Mouse (Mus musculus) c-Kit-negative CD71-positive TER-119-positive erythroid progenitor cells, embryonic 14.5 days (primary cell): ENCODE results near the gene Fam19a1.

Experiments
- DNase-seq: peaks from one replicate; pipeline ENCODE4 v3.0.0-alpha.2; 2013; ENCODE audit warnings: low read depth, low spot score

Fam19a1 gene

DNA sequence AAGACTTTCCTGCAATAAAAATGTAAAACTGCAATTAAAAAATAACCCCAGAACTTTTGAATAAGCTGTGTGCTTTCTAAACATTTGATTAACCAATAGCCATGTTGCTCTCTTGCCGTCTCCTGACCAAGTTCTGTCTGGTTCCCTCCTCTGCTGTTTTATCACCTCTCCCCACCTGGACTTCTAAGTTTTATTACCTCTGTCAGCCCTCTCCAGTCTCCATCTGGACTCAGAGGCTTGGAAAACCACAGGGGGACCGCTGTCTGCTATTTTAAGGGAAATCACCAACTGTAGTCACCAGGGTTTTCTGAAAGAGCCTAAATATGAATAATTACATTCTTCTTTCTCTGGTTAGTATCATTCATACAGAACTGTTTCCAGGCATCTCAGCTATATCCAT is 322.6 kb downstream of the Fam19a1 start:
- no peak for DNase-seq

DNA sequence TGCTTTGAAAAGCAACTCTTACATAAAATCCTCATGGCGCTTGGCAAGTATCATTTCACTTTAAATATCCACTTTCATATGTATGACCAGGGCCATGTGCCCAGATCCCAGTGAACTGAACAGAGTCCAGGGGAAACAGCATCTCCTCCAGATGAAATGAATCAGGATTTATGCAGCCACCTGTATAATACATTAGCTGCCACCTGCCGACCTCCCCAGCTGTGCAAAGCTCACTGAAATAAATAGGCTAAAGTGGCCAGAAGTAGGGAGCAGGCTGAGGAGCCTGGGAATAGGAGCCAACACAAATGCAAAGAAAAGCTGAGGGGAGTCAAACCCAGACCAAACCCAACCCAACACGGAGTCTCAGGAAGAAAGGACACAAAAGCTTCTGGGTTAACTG is 324.9 kb downstream of the Fam19a1 start:
- no peak for DNase-seq

DNA sequence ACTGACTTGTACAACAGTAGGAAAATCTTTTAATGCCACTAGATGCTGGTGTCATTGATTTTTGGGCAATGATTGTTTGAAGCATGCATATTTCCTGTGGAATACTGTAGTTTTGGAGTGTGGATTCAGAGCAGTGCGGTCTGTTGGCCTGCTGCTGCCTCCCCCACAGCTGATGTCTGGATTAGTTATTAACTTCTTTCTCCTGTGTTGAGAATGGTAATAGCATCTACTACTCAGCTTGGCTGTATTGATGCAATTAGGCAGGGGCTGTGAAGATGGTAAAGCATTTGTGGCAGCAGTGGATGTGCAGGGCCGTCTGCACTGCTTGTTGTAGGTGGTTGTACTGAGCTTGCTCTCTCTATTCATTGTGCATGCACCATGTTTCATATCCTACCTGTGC is 326.5 kb downstream of the Fam19a1 start:
- DNase-seq: no peak

DNA sequence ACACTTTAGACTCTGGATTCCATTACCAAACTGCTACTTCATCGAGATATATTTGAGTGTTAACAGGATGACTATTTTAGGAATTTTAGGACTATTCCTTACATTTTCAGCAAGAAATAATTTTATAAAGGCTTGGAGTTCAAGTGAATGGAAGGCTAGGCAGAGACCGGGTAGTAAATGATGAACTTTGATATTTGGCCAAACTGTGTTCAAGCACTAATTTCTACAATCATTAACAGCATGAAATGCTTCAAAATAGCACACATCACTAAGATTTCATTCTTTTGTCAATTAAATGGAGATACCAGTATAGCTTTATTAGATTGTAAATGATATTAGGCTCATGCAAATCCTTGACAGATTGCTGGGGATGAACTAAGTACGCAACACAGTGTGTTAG is 329.0 kb downstream of the Fam19a1 start:
- no peak for DNase-seq

DNA sequence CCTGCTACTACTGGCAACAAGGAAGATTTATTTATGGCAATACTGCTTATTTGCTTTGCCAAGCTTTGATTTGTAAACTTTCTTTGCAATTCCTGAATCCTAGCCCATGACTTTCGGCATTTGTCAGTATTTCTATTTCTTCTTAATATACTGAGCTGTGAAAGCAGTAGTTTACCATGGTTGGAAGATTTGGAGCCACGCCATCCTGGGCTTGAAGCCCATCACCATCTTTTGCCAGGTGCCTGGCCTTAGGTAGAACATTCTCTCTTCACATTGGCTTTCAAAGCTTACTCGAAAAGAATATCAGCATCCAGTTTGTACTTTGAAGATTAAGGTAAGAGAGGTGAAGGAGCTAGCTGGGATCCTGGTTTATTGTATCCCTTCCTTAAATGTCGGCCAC is 334.5 kb downstream of the Fam19a1 start:
- no peak for DNase-seq

DNA sequence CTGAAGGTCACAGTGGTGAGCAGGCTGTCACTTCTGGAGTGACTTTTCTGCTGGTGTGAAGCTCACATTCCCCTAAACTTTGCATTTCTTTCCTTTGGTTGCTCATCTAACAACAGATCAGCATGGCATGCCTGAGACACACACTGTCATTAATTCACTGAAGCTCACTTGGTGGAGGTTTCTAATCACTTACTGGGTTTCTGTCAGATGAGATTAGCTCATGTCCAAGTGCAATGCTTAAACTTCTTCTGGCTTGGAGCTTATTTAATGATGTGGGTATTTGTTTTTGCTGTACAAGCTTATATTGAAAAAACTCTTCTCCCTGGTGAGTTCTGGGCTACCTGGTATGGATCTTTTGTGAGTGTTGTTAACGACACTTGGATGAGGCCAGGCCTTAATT is 343.3 kb downstream of the Fam19a1 start:
- DNase-seq: no peak

DNA sequence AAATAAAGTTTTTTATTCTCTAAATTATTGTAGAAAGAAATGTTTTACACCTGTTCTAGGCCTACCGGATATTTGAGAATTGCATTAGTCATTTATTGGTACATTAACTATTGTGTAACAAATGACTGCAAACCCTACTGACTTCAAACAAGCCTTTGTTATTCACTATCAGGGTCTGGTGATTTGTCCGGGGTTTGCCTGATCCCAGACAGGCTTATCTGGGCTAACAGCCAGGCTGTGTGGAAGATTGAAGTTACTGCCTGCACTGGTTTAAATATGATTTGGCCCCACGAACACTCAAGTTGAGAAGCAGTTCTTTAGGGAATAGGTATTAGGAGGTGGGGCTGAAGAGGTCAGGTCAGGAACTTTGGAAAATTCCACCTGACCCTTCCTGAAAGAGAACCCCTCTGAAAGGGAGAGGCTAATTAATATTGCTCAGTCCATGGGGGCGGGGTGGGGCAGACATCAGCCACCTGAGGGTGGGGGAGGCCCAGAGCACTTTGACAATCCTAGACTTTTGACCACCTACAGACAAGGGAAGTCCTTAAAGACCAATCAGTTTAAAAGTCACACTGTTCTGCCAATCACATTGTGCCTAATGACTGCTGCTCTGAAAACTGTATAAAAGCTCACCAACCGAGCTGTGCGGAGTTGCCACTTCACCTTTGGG is 344.8 kb downstream of the Fam19a1 start:
- no peak for DNase-seq

DNA sequence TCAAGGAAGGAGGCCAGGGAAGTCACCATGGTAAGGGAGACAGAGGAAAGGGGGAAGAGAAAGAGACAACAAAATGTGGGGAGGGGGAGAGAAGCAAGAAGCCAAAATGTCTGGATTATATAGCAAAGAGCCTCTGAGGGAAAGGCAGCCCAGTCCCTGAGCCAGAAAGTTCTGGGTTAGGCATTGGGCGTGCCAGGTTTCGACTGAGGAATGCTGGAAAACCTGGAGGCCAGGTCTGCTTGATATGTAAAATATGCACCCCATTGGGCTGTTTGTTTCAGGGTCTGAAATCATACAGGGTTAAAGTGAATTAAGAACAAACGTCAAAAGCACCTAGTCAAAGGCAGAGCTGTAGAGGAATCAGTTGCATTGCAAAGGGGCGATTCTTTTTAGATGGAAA is 346.1 kb downstream of the Fam19a1 start:
- no peak for DNase-seq

DNA sequence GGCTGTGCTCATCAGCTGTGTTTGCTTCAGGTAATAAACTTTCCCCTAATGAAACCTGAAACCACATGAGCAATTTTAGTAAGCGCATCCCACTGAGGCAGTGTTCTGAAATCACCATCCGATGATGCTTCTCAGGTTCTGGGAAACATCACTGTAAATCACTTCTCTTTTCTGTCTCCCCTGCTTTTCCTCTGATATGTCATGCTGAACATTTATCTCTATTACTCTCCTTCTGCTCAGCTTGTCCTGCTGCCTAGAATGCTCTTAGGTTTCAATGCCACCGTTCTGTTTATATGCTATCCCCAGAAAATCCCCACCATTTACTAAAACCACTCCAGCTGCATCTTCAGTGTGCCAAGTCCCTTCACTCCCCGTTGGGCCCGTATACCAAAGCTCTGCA is 386.5 kb downstream of the Fam19a1 start:
- no peak for DNase-seq

DNA sequence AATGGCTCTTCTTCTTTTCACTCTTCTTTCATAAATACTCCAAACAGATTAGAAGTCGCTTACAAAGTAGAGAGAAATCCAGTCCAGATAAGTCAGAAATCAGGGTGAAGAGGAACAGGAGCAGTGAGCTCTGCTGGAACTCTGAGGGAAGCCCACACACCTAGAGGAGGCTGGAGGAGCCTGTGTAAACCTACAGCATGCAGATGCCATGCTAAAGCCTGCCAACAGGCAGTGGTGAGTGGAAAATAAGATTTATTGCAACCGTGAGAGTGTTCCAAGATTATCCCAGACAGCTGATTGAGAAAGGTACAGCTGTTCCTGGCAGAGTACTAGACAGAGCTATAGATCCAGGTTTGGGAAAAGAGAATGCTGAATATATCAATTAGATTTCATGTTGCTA is 428.6 kb downstream of the Fam19a1 start:
- DNase-seq: no peak

DNA sequence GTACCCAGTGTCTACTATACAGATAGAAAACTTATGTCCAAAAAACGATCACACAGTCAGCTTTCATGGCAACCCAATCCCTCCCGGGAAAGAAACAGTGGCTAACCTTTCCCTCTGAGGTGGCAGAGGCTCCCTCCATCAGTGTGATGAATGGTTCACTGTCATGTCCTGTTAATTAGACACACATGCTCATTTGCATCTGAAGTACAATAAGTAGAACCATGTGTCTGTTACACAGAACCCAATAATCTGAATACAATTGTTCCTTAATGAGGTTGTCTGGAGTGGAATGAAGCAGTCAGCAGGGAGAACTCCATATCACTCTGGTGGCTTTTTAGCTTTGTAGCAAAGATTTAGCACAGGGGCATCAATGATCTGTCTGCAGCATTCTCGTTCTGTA is 431.9 kb downstream of the Fam19a1 start:
- DNase-seq: no peak

DNA sequence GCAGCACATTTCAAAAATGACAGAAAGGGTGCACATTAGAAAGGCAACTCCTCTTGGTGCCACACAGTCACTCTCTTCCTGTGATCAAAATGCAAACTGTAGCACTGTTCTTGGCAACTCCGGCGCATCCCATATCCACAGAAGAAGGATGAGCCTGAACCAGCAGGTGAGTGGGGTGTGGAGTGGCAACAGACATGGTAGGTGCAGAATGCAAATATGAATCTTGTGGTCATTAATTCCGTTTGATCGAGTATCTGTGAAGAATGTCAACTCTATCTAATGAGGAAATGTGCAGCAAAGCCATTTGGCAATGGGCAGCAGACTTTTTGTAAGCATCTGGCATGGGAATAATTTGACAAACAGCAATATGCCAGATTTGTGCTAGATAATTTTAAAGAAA is 437.5 kb downstream of the Fam19a1 start:
- DNase-seq: no peak

DNA sequence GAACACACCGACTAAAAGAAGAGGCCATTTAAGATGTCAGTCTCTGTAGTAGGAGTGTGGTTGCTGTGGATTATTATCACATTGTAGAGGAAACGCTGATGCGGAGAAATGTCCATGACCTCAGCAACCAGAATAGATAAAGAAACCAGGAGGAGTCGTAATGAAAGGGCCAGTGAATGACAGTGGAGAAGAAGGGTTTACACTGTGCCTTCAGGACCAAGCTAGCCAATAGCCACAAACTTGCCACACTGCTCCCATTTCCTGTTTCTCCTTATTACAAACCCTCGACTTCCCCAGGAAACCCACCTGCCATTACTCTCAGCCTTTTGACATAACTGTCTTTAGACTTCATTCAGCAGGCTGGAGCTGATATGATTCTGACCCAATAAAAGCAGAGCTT is 465.7 kb downstream of the Fam19a1 start:
- no peak for DNase-seq

DNA sequence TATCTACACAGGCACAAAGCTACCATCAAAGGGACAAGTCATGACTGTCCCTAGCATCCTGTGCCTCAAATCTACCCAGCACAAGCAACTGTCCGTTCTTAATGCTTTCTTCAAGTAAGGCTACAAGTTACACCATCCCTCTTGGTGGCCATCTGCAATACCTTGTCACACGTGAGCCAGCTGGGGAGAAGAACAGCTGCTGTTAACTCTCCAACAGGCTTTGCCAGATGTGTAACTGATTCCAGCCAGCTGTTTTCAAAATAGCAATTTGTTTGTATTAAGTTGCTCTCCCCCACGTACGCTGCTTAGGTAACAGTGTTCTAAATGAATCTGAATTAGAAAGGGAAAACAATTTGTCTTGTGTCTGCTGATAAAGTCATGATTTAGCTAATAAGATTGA is 467.8 kb downstream of the Fam19a1 start:
- no peak for DNase-seq

DNA sequence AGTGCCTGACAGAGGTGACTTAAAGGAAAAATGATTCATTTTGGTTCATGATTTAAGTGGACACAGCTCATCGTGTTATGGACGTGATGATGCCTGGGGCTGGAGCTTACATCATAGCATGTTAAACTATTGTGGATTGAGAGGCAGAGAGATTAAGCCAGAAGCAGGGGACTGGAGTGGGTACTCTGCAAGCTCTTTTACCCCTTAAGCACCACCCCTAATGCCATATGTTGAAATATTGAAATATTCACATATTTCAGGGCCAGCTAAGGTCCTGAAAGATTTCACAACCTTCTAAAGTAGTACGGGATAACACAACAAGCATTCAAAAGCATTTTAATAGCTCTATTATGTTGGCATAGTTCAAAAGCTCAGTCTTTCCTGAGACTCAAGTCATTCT is 468.2 kb downstream of the Fam19a1 start:
- no peak for DNase-seq

DNA sequence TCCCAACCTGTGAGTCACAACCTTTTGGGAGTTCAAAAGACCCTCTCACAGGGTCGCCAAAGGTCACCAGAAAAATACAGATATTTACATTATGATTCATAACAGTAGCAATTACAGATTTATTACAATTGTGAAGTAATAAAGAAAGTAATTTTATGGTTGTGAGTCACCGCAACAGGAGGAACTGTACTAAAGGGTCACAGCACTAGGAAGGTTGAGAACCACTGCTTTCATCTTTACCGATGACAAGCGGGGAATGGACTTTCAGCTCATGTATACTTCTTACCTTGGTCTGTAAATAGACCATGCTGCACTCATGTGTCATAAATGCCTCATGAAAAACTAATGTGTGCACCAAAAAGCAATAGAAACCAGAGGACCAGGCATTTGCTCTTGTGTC is 474.5 kb downstream of the Fam19a1 start:
- DNase-seq: no peak

DNA sequence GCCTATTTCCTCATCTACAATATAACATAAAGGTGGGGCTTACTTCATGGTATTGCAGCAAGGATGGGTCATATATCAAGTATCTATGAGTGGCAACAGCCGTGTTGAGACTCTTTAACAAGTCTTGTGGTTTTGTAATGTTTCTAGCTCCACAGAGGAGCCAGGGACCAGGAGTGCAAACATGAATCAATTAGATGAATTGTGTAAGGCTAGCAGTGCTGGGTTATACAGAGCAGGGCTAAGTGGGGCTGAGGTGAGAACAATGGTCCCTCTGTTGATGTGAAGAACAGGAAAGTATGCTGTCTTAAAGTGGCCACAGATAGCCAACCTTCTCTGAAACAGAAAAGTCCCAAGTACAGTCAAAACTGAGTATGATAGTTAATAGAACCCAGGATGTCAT is 480.1 kb downstream of the Fam19a1 start:
- no peak for DNase-seq

DNA sequence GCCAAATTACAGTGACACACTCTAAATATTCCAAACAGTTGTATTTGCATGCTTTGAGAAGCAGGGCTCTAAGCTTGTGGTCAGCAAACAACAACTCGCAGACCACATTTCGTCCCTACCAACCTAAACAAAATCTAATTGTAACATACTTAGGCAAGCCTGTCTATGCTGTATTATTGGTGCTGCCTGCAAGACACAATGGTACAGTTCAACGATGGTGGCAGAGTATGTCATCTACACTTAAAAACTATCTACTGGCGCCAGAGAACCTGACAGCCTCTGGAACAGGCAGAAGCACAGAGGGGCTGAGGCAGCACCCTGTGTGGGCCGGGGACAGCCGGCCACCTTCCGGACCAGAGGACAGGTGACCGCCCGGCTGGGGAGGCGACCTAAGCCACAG is 482.2 kb downstream of the Fam19a1 start:
- DNase-seq: no peak

DNA sequence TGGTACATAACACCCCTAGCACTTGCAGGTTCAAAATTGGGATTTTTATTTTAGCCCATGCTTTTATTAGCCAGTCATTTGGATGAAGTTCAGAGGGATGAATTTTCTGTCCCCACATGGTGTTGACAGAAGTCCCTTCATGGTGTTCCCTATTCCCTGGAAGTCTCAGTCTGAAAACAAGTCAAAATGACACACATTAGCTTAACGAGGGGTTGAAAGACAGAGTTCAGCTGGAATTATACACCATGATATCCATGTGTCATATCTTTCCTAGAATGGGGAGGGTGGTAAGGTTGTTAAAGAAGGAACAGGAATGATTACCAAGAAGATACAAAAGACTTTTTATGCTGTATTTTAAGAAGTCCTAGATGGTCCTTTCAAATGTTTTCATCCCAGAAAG is 511.2 kb downstream of the Fam19a1 start:
- DNase-seq: no peak

DNA sequence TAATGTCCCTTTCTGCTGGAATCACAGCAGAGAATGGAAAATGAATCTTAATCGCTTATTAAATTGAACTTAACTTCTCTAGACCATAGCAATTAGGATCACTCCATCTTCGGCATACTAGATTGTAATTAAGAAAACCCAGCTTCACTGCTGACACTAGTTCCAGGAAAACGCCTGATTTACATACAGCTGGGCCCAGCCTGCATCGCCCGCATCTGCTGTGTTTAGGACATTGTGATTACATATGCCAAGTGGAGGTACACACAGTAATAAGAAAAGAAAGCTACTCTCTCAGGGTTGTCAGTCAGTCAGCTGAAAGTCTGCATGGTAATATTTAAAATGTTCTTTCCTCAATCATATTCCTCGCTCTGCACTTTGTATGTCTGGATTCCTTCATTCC is 518.6 kb downstream of the Fam19a1 start:
- DNase-seq: no peak

DNA sequence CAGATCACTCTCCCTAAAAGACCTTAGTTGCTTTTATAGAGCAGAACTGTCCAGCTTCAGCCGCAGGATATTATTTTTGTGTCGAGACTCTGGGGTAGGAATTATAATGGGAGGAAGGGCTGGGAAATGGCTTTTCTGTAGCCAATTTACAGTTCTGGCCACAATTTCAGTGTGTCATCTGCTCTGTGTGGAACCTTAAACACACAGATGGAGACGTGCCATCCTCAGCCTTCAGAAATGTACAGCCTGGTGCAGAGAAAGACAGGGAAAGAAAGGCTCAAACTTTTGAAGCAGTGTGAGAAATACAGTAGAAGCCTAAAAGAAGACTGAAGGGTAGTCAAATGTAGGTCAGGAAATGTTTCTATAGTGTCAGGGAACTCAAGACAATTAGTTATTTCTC is 519.3 kb downstream of the Fam19a1 start:
- no peak for DNase-seq

DNA sequence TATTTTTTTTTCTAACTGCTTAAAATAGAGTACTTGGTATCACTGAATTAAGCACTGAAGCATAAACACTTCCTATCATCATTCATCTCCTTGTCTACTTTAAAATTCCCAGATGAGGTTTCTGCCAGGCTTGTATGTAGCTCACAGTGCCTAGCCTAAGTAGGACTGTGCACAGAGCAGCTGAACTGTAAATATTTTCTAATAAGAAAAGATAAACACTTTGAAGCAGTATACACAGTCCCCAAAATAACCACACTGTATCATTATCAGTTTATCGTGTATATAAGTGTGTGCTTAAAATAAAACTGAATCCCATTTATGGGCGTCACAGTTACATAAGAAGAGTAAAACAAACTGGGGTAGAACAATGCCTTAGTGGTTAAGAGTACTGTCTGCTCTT is 522.7 kb downstream of the Fam19a1 start:
- no peak for DNase-seq

DNA sequence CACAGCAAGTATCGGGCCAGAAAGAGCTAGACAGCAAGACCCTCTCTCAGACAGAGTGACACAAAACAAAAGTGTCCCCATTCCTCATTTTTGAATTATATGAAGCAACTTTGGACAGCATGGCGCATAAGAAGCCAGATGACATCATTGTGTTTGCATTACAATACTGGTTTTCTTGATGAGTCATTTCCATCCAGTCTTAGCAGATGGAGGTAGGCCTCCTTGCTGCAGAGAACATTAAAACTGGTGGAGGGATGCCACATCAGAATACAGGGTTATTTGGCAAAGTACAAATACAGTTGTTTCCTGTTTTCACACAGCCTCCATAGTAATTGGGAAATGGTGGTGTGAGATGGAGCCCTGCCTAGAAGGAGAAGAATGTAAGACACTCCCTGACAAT is 535.8 kb downstream of the Fam19a1 start:
- no peak for DNase-seq

DNA sequence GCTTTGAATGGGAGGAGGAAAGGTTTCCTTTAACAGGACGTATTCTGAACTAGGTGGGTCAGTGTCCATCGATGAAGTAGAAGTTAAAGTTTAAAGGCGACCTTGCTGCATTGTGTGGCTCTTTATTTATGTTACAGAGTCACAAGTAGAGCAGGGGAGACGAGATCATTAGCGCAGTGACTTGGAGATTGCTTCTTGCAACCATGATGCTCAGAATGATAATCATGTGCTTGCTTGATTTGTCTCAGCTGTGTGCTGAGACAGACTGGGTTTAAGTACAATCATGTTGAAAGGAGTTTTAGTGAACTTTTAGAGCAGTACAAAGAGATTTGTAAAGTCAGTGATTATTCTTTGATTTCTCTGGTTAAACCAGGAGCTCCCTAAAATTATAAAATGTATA is 536.3 kb downstream of the Fam19a1 start:
- DNase-seq: no peak
